Comparison of ENCODE assay signal across 34 mouse cellular contexts in genomic region chr2:164817206-164817605, GRCm38 (mm10). TPM values are rescaled to one million over a fixed set of nuclear protein-coding genes. Genes with fewer than 3 reads are reported as not detected.
DNase-seq lines count a peak whose midpoint lies in the region; ATAC-seq and TF ChIP-seq lines count a peak whose summit lies in the region.
"Had no signal": no experiment of that assay in that cellular context is flagged by ENCODE, and none has a peak within 500 bp of the region (broad histone marks: within the 10 kb centered on the region; RNA-seq: fewer than 3 reads in every experiment).

No protein-coding gene starts in this region.

- no peaks in the 10 kb centered on the region for H3K9me3 ChIP-seq in heart, embryonic 10.5 days
- no peaks in the 10 kb centered on the region for H3K9me3 ChIP-seq in liver, embryonic 12.5 days (replicated peaks)
- H3K9me3 ChIP-seq in liver, postnatal 0 days (ENCODE audit: low read length): no peaks in the 10 kb centered on the region
- H3K9me3 ChIP-seq in E14TG2a.4 (ENCODE audit: low read length): no peaks in the 10 kb centered on the region
- H3K9me3 ChIP-seq: embryonic facial prominence, embryonic 15.5 days; forebrain, embryonic 13.5 days; liver, embryonic 13.5 days; neural tube, embryonic 15.5 days had no signal

- no peak for TF ChIP-seq CTCF in liver, postnatal 0 days (IDR thresholded peaks at IDR 0.05; ENCODE audit: low read depth)
- no peak for TF ChIP-seq CTCF in E14TG2a.4 (conservative IDR thresholded peaks at IDR 0.05; ENCODE audit: low read length)
- no peak for TF ChIP-seq CTCF in gastrocnemius, adult 2 months (IDR thresholded peaks at IDR 0.05)

- H3K27me3 ChIP-seq in heart, embryonic 10.5 days (ENCODE audit: insufficient read depth, poor library complexity, severe bottlenecking): no peaks in the 10 kb centered on the region
- H3K27me3 ChIP-seq in liver, embryonic 12.5 days (replicated peaks): no peaks in the 10 kb centered on the region
- H3K27me3 ChIP-seq in liver, postnatal 0 days (ENCODE audit: insufficient read depth, low read length): no peaks in the 10 kb centered on the region
- no peaks in the 10 kb centered on the region for H3K27me3 ChIP-seq in E14TG2a.4 (ENCODE audit: insufficient read depth, low read length)
- H3K27me3 ChIP-seq: embryonic facial prominence, embryonic 15.5 days; forebrain, embryonic 13.5 days; liver, embryonic 13.5 days; neural tube, embryonic 15.5 days had no signal

- no peak overlapping the region for H3K9ac ChIP-seq in liver, embryonic 12.5 days
- H3K9ac ChIP-seq in liver, postnatal 0 days (replicated peaks): no peak overlapping the region
- H3K9ac ChIP-seq: embryonic facial prominence, embryonic 15.5 days; forebrain, embryonic 13.5 days; hindbrain, embryonic 14.5 days; liver, embryonic 13.5 days; neural tube, embryonic 15.5 days had no signal

- DNase-seq in heart, embryonic 10.5 days (ENCODE audit: low spot score): no peak
- DNase-seq in heart, postnatal 25 days (ENCODE audit: low spot score): no peak
- DNase-seq in liver, postnatal 0 days: no peak
- DNase-seq in ZHBTc4 (ENCODE audit: low read depth, low spot score): peak; percentile 64
- DNase-seq in gastrocnemius, adult 2 months: no peak
- no peak for DNase-seq in left cerebral cortex, postnatal 36 days (ENCODE audit: low spot score in 2 of 2)
- DNase-seq: adrenal gland, postnatal 14 days; cerebellum, adult 11 months; cerebellum, adult 9-11 months; heart, adult 2 months; kidney, adult 2 months; left cerebral cortex, postnatal 4 days; liver, embryonic 13.5 days; midbrain, embryonic 14.5 days; retina, postnatal 1 day; right cerebral cortex, postnatal 14 days; thymus, postnatal 14 days had no signal

- no peak for TF ChIP-seq EP300 in liver, postnatal 0 days (IDR thresholded peaks at IDR 0.05; ENCODE audit: low read depth)

- no peak for ATAC-seq in liver, embryonic 12.5 days
- no peak for ATAC-seq in liver, postnatal 0 days
- ATAC-seq: CD4-positive, CD25-positive, alpha-beta regulatory T cell, adult 4 months; forebrain, embryonic 13.5 days had no signal

- no peak overlapping the region for H3K4me3 ChIP-seq in heart, embryonic 10.5 days
- no peak overlapping the region for H3K4me3 ChIP-seq in liver, embryonic 12.5 days
- H3K4me3 ChIP-seq in liver, postnatal 0 days (ENCODE audit: low read depth, low read length): no peak overlapping the region
- H3K4me3 ChIP-seq in E14TG2a.4 (replicated peaks; ENCODE audit: low read length): peak overlapping the region; percentile 18; the same call in 1 of the 2 replicates
- no peak overlapping the region for H3K4me3 ChIP-seq in gastrocnemius, adult 2 months
- H3K4me3 ChIP-seq: embryonic facial prominence, embryonic 15.5 days; forebrain, embryonic 13.5 days; heart, adult 2 months; liver, embryonic 13.5 days; neural tube, embryonic 15.5 days had no signal

- 67% methylated on average over 6 of the region's 6 CpGs for WGBS in heart, embryonic 10.5 days
- 74% methylated on average over 6 of the region's 6 CpGs for WGBS in liver, embryonic 12.5 days (ENCODE audit: insufficient replicate concordance)
- 81% methylated on average over 6 of the region's 6 CpGs for WGBS in liver, postnatal 0 days (ENCODE audit: insufficient replicate concordance)

- H3K36me3 ChIP-seq in heart, embryonic 10.5 days: peaks cover 28% of the 10 kb centered on the region
- H3K36me3 ChIP-seq in liver, embryonic 12.5 days: peaks cover 36% of the 10 kb centered on the region
- H3K36me3 ChIP-seq in liver, postnatal 0 days (replicated peaks; ENCODE audit: insufficient read depth, low read length): peaks cover 17% of the 10 kb centered on the region
- H3K36me3 ChIP-seq in E14TG2a.4 (ENCODE audit: insufficient read depth, low read length): peaks cover 63% of the 10 kb centered on the region

- no peak overlapping the region for H3K4me2 ChIP-seq in liver, embryonic 12.5 days
- H3K4me2 ChIP-seq in liver, postnatal 0 days (ENCODE audit: low read depth, low read length): no peak overlapping the region
- H3K4me2 ChIP-seq: embryonic facial prominence, embryonic 15.5 days; forebrain, embryonic 13.5 days; hindbrain, embryonic 14.5 days; liver, embryonic 13.5 days; neural tube, embryonic 15.5 days had no signal

- intact Hi-C loops in heart, postnatal 25 days (cut with DNase I): no loop called here
- intact Hi-C loops in gastrocnemius, adult 2 months (cut with DNase I): no loop called here
- intact Hi-C loops in left cerebral cortex, postnatal 36 days (cut with DNase I): no loop called here

- peaks cover 22% of the 10 kb centered on the region for H3K4me1 ChIP-seq in heart, embryonic 10.5 days
- H3K4me1 ChIP-seq in liver, embryonic 12.5 days: peaks cover 39% of the 10 kb centered on the region
- H3K4me1 ChIP-seq in liver, postnatal 0 days (ENCODE audit: insufficient read depth): peaks cover 5% of the 10 kb centered on the region
- peaks cover 86% of the 10 kb centered on the region for H3K4me1 ChIP-seq in E14TG2a.4 (replicated peaks; ENCODE audit: low read depth, low read length)

- peak overlapping the region; percentile 52 for H3K27ac ChIP-seq in heart, embryonic 10.5 days
- H3K27ac ChIP-seq in liver, embryonic 12.5 days: 0 out of 2 replicates have a peak overlapping the region, but pooled peaks have one; percentile 9
- no peak overlapping the region for H3K27ac ChIP-seq in liver, postnatal 0 days (ENCODE audit: low read depth)
- no peak overlapping the region for H3K27ac ChIP-seq in gastrocnemius, adult 2 months
- H3K27ac ChIP-seq: embryonic facial prominence, embryonic 15.5 days; forebrain, embryonic 13.5 days; heart, adult 2 months; hindbrain, embryonic 14.5 days; liver, embryonic 13.5 days; neural tube, embryonic 15.5 days had no signal

RNA-seq across cellular contexts. Expression of gene Zswim1, which starts 5.3 kb away (rescaled TPM):
- 13.7 and 14.3 TPM in 2 replicates for polyA plus RNA-seq in heart, embryonic 10.5 days (2016; fragmentation: Nextera tagmentation; extraction: Ambion mirVana)
- total RNA-seq in heart, postnatal 25 days (2021): 1 to 10 TPM; 3.6 to 4.5 TPM
- 8.9 and 9.1 TPM in 2 replicates for polyA plus RNA-seq in liver, embryonic 12.5 days (2016; fragmentation: Nextera tagmentation; extraction: Ambion mirVana)
- polyA plus RNA-seq in liver, postnatal 0 days (2015; fragmentation: Nextera tagmentation; extraction: Ambion mirVana): 3.1 TPM in 2 replicates
- 1 to 10 TPM; 4.6 to 4.9 TPM for total RNA-seq in gastrocnemius, adult 2 months (2021)
- 10 to 100 TPM; 22.0 to 22.8 TPM for total RNA-seq in left cerebral cortex, postnatal 36 days (2021)

RNA-seq across cellular contexts. Expression of gene Spata25, which starts 11.1 kb away (rescaled TPM):
- 0.38 TPM in 1 of 2 replicates, not detected in the other for polyA plus RNA-seq in heart, embryonic 10.5 days (2016; fragmentation: Nextera tagmentation; extraction: Ambion mirVana)
- under 1 TPM; 0.42 to 0.64 TPM for total RNA-seq in heart, postnatal 25 days (2021)
- polyA plus RNA-seq in liver, embryonic 12.5 days (2016; fragmentation: Nextera tagmentation; extraction: Ambion mirVana): not detected in 2 replicates
- not detected in 2 replicates for polyA plus RNA-seq in liver, postnatal 0 days (2015; fragmentation: Nextera tagmentation; extraction: Ambion mirVana)
- total RNA-seq in gastrocnemius, adult 2 months (2021): under 1 TPM in 1 of 2 experiments, not detected in 1; 0.84 TPM
- 1 to 10 TPM in 1 of 2 experiments, not detected in 1; 1.7 TPM for total RNA-seq in left cerebral cortex, postnatal 36 days (2021)
- total RNA-seq: adrenal gland, postnatal 14 days; common myeloid progenitor, adult 5-6 weeks; gastrocnemius, adult 8-10 months; hematopoietic stem cell, adult 5-6 weeks; layer of hippocampus, postnatal 25 days; monocyte, adult 5-6 weeks had no signal
- polyA plus RNA-seq: CD4-positive, CD25-positive, alpha-beta regulatory T cell, adult 4 months; embryonic facial prominence, embryonic 15.5 days; forebrain, embryonic 13.5 days; heart, embryonic 16.5 days; hindbrain, embryonic 14.5 days; kidney, adult 2 months; kidney, embryonic 16.5 days; liver, embryonic 13.5 days; neural tube, embryonic 15.5 days; small intestine, adult 2 months; stomach, embryonic 14.5 days; urinary bladder, adult 2 months had no signal

RNA-seq across cellular contexts. Expression of gene Zswim3, which starts 12.3 kb away (rescaled TPM):
- polyA plus RNA-seq in heart, embryonic 10.5 days (2016; fragmentation: Nextera tagmentation; extraction: Ambion mirVana): 7.7 and 9.7 TPM in 2 replicates
- total RNA-seq in heart, postnatal 25 days (2021): 1 to 10 TPM; 2.5 to 3.1 TPM
- 4.8 and 5.9 TPM in 2 replicates for polyA plus RNA-seq in liver, embryonic 12.5 days (2016; fragmentation: Nextera tagmentation; extraction: Ambion mirVana)
- 2.0 and 2.2 TPM in 2 replicates for polyA plus RNA-seq in liver, postnatal 0 days (2015; fragmentation: Nextera tagmentation; extraction: Ambion mirVana)
- 1 to 10 TPM; 1.2 to 1.4 TPM for total RNA-seq in gastrocnemius, adult 2 months (2021)
- total RNA-seq in left cerebral cortex, postnatal 36 days (2021): 1 to 10 TPM; 8.2 to 8.3 TPM

RNA-seq across cellular contexts. Expression of gene Acot8, which starts 12.5 kb away (rescaled TPM):
- polyA plus RNA-seq in heart, embryonic 10.5 days (2016; fragmentation: Nextera tagmentation; extraction: Ambion mirVana): 17.8 and 21.5 TPM in 2 replicates
- 10 to 100 TPM; 10.7 to 12.2 TPM for total RNA-seq in heart, postnatal 25 days (2021)
- polyA plus RNA-seq in liver, embryonic 12.5 days (2016; fragmentation: Nextera tagmentation; extraction: Ambion mirVana): 20.3 and 21.5 TPM in 2 replicates
- polyA plus RNA-seq in liver, postnatal 0 days (2015; fragmentation: Nextera tagmentation; extraction: Ambion mirVana): 23.1 and 25.0 TPM in 2 replicates
- 1 to 10 TPM; 7.9 to 8.6 TPM for total RNA-seq in gastrocnemius, adult 2 months (2021)
- 10 to 100 TPM; 25.5 to 27.6 TPM for total RNA-seq in left cerebral cortex, postnatal 36 days (2021)

RNA-seq across cellular contexts. Expression of gene Ctsa, which starts 15.5 kb away (rescaled TPM):
- polyA plus RNA-seq in heart, embryonic 10.5 days (2016; fragmentation: Nextera tagmentation; extraction: Ambion mirVana): 138 and 149 TPM in 2 replicates
- 100 to 1,000 TPM in 1 of 2 experiments, 10 to 100 TPM in 1; 90.9 to 108 TPM for total RNA-seq in heart, postnatal 25 days (2021)
- polyA plus RNA-seq in liver, embryonic 12.5 days (2016; fragmentation: Nextera tagmentation; extraction: Ambion mirVana): 66.7 and 69.3 TPM in 2 replicates
- 101 and 109 TPM in 2 replicates for polyA plus RNA-seq in liver, postnatal 0 days (2015; fragmentation: Nextera tagmentation; extraction: Ambion mirVana)
- 10 to 100 TPM; 50.2 to 58.1 TPM for total RNA-seq in gastrocnemius, adult 2 months (2021)
- total RNA-seq in left cerebral cortex, postnatal 36 days (2021): 100 to 1,000 TPM; 104 to 105 TPM

Comparison
In these comparisons a context has a peak if more than half of its experiments do, and no peak if none do; other contexts are left out.
1. H3K27ac ChIP-seq: peak in heart, embryonic 10.5 days (single experiment) and liver, embryonic 12.5 days (single experiment); none in liver, postnatal 0 days (single experiment) and gastrocnemius, adult 2 months (single experiment).